In genomic region chr2:48420791-48421190, GRCm38 (mm10) we compare ENCODE assay signal across 22 mouse cellular contexts.
A peak's percentile ranks its signal among the peaks of the same experiment; 100 is the strongest.
DNase-seq lines count a peak whose midpoint lies in the region; TF ChIP-seq lines count a peak whose summit lies in the region.
"Had no signal": no experiment of that assay in that cellular context is flagged by ENCODE, and none has a peak within 500 bp of the region (broad histone marks: within the 10 kb centered on the region; RNA-seq: fewer than 3 reads in every experiment).

No protein-coding gene starts in this region.

- no peak overlapping the region for H3K4me3 ChIP-seq in gastrocnemius, adult 2 months
- H3K4me3 ChIP-seq: embryonic facial prominence, embryonic 13.5 days; embryonic facial prominence, embryonic 15.5 days; erythroblast, embryonic 14.5 days; forebrain, embryonic 13.5 days; forebrain, embryonic 15.5 days had no signal

- intact Hi-C loops in gastrocnemius, adult 2 months (cut with DNase I), result no loop called here

- no peak for TF ChIP-seq CTCF in gastrocnemius, adult 2 months (IDR thresholded peaks at IDR 0.05)

- H3K27ac ChIP-seq in gastrocnemius, adult 2 months, result peak overlapping the region; percentile 17; the same call in 1 of the 2 replicates
- H3K27ac ChIP-seq: embryonic facial prominence, embryonic 13.5 days; embryonic facial prominence, embryonic 15.5 days; forebrain, embryonic 13.5 days; forebrain, embryonic 15.5 days had no signal

- DNase-seq in gastrocnemius, adult 2 months, result no peak
- DNase-seq in gastrocnemius, adult 8-10 months (ENCODE audit: low spot score in 2 of 2), result no peak
- DNase-seq in adipocyte (ENCODE audit: low spot score), result peak; percentile 89
- peak; percentile 45 for DNase-seq in skeletal muscle tissue, adult 2 months (ENCODE audit: low read depth, low spot score)
- DNase-seq in right cerebral cortex, postnatal 14 days, result no peak
- DNase-seq: adrenal gland, adult 2 months; adrenal gland, postnatal 10 days; adrenal gland, postnatal 25 days; B cell, adult 2 months; cerebellum, adult 11 months; cerebellum, adult 18-20 months; cerebellum, adult 8-10 months; cerebellum, adult 9-11 months; cerebellum, postnatal 14 days; cerebellum, postnatal 36 days; embryo, embryonic 11 days; forebrain, postnatal 0 days had no signal

Comparison
In these comparisons a context has a peak if more than half of its experiments do, and no peak if none do; other contexts are left out.
1. DNase-seq: peak in adipocyte (single experiment) and skeletal muscle tissue, adult 2 months (single experiment); none in gastrocnemius, adult 2 months (single experiment), gastrocnemius, adult 8-10 months (0 of 2) and right cerebral cortex, postnatal 14 days (single experiment).